Mouse (Mus musculus) midbrain, postnatal 0 days (tissue): Measurements from ENCODE around the gene Bcdin3d. TPM values are rescaled to one million over a fixed set of nuclear protein-coding genes. Genes with fewer than 3 reads are reported as not detected.

Source experiments
- ATAC-seq: fragments of 200-750 bp; cut with Nextera tagmentation; 2 replicates; pipeline ENCODE4 v1.8.0; 2017; ENCODE audit warnings: moderate number of reproducible peaks, mild to moderate bottlenecking, moderate TSS enrichment, moderate library complexity; ENCODE audit not compliant: low FRiP score
- DNase-seq: peaks from one replicate; pipeline ENCODE4 v3.0.0-alpha.2; 2015; ENCODE audit warnings: low spot score
- H3K27ac ChIP-seq: fragments of 300-500 bp; sonication (generic); 2 replicates; pipeline ENCODE4 v1.5.1; 2014; ENCODE audit warnings: low read depth, mild to moderate bottlenecking, low read length, mixed read lengths
- H3K27me3 ChIP-seq: fragments of 300-500 bp; sonication (generic); 2 replicates; pipeline ENCODE4 v1.6.1; 2014; ENCODE audit warnings: low read length, control low read depth, mixed read lengths; ENCODE audit not compliant: insufficient read depth
- H3K36me3 ChIP-seq: fragments of 300-500 bp; sonication (generic); 2 replicates; pipeline ENCODE4 v1.6.1; 2014; ENCODE audit warnings: low read length, control low read depth, mixed read lengths; ENCODE audit not compliant: insufficient read depth
- H3K4me1 ChIP-seq: fragments of 300-500 bp; sonication (generic); 2 replicates; pipeline ENCODE4 v1.6.1; 2014; ENCODE audit warnings: mild to moderate bottlenecking, control low read depth, antibody characterized with exemption, low read length, mixed read lengths; ENCODE audit not compliant: insufficient read depth
- H3K4me2 ChIP-seq: fragments of 300-500 bp; sonication (generic); 2 replicates; pipeline ENCODE4 v1.6.1; 2014; ENCODE audit warnings: low read depth, mild to moderate bottlenecking, low read length, mixed read lengths; ENCODE audit not compliant: poor library complexity, severe bottlenecking
- H3K4me3 ChIP-seq: fragments of 300-500 bp; sonication (generic); 2 replicates; pipeline ENCODE4 v1.5.1; 2014; ENCODE audit warnings: low read depth, mild to moderate bottlenecking, low read length, moderate library complexity
- H3K9ac ChIP-seq: fragments of 300-500 bp; sonication (generic); replicated peaks from 2 replicates; pipeline ENCODE4 v1.6.1; 2014; ENCODE audit warnings: mild to moderate bottlenecking, low read length, moderate library complexity, mixed read lengths; ENCODE audit not compliant: poor library complexity, severe bottlenecking
- H3K9me3 ChIP-seq: fragments of 300-500 bp; sonication (generic); 2 replicates; pipeline ENCODE4 v1.6.1; 2016; ENCODE audit warnings: low read length, control low read depth
- CTCF ChIP-seq: IDR thresholded peaks from 2 replicates; pipeline ENCODE4 v1.5.1; 2016; ENCODE audit warnings: antibody characterized with exemption, mild to moderate bottlenecking
- WGBS: fragments of 180-500 bp; shearing (Covaris S2); extraction: QIAGEN DNeasy Blood & Tissue Kit; methylation state at CpG from one replicate; pipeline ENCODE4 v1.1.7; 2014; 5-methylcytosine and 5-hydroxymethylcytosine counted together
- polyA plus RNA-seq: library from polyadenylated mRNA; unstranded; fragments of >200 nt; fragmentation: Nextera tagmentation; extraction: Ambion mirVana; gene quantifications from 2 replicates; pipeline ENCODE4 v1.2.1, GENCODE M21; 2015
- total RNA-seq: library from RNA; depleted of rRNA; stranded (reverse); fragments of >200 nt; gene quantifications from 2 replicates; pipeline ENCODE4 v1.2.3, GENCODE M21; 2014

Gene Bcdin3d
- total and polyA plus RNA-seq, 2 experiments from 2014 or later = 11.7 to 14.6 TPM

DNA sequence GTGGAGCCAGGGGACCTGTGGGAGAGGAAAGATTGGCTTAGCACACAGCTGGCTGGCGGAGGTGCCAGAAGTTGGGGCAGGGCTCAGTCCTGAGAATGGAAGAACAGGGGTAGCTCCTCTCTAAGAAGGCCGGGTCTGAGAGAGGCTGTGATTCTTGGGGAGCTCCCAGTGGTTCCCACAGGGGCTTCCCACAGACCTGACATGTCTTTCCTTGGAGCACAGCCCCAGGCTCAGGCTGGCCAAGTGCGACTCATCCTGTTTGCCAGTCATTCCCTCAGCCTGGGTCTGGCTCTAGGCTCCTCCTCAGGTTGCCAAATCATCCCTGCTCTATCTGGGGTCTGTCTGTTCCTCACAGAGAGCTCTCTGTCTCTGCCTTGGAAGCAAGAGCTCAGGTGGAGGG is 36.1 kb upstream of the Bcdin3d start:
- Histone ChIP-seq H3K4me3 (no peak overlapping the region), H3K9ac (no peak overlapping the region), H3K27ac (no peak overlapping the region), H3K9me3 (no peaks in the 10 kb centered on the region), H3K4me2 (no peak overlapping the region), H3K27me3 (no peaks in the 10 kb centered on the region), H3K36me3 (peaks cover 19% of the 10 kb centered on the region), H3K4me1 (no peaks in the 10 kb centered on the region)
- DNase-seq (no peak), ATAC-seq (no peak)
- WGBS = 90% methylated on average over 3 of the region's 3 CpGs
- no peak for TF ChIP-seq CTCF

DNA sequence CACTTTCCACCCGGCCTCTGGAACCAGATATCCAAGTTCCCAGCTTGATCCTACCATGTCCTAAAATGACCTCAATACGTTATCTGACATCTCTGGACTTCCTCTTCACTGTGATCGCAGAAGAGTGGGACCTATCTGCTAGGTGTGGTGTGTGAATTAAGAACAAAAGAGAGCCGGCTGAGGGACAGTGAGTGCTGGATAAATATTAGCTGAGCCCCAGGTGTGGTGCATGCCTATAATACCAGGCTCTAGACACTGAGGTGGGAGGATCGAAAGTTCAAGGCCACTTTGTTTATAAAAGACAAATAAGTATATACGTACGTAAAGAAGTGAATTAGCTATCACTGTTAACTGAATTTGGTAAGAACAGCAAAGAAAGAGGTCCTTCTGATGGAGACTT is 35.3 kb upstream of the Bcdin3d start:
- WGBS = 92% methylated on average over 7 of the region's 7 CpGs

DNA sequence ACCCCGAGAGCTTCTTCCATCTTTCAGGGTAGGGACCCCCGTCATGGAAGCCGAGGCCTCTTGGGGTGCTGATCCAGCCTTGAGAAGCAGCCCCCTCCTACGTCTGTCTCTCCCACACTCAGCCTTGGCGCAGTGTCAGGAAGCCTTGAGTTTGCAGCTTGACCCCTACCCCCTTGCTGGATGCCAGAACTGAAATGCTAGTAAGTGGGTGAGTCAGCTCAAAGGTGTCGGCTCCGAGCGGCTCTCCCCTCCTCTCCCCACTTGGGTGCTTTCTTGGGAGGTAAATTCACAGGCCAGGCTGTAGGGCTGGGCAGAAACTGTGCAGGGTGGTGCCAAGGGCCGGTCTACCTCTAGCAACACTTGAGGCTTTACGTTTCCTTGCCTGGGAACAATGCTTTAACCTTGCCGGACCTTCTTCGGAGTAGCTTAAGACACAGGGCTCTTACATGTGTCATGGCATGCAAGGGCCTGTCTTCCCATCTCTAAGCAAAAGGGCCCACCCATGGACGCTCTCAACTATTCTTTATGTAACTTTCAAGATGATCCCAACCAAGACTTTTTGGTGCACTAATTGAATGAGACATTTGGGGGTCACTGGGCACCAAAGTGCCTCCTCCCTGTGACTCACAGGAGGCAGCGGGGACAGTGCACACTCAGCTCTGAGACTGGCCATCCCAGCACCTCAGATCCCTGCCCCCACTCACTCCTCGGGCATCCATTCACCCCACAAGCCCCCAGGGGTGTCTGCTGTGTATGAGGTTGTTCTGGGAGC is 31.0 kb upstream of the Bcdin3d start:
- Histone ChIP-seq H3K9ac (no peak overlapping the region), H3K27ac (no peak overlapping the region)
- WGBS = 82% methylated on average over 15 of the region's 15 CpGs

More for the DNA sequence above, 35.3 kb upstream of the Bcdin3d start:
- H3K4me2 ChIP-seq = no peak overlapping the region
- H3K4me1 ChIP-seq = no peaks in the 10 kb centered on the region
- no peak overlapping the region for H3K9ac ChIP-seq
- DNase-seq (no peak), ATAC-seq (no peak)
- no peak for TF ChIP-seq CTCF
- no peak overlapping the region for H3K4me3 ChIP-seq
- no peak overlapping the region for H3K27ac ChIP-seq
- H3K9me3 ChIP-seq = no peaks in the 10 kb centered on the region
- no peaks in the 10 kb centered on the region for H3K27me3 ChIP-seq
- peaks cover 19% of the 10 kb centered on the region for H3K36me3 ChIP-seq

DNA sequence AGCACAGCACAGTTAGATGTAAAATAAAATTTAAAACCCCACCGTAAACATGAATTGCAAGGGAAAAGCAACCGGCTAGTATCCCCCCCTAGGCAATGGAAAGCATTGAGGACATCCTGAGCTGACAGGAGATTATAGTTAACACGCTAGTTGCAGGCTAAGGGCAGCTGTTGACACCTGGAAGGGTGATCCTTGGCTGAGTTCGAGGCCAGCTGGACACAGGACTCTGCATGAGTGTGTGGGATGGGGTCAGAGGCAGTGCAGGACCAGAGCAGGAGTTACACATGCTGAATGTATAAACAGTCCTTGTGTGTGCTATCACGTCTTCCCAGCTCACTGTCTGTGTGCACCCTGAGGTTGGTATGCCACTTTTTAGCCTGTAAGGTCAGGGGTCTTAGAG is 28.7 kb upstream of the Bcdin3d start:
- Histone ChIP-seq H3K9ac (no peak overlapping the region), H3K9me3 (no peaks in the 10 kb centered on the region), H3K27me3 (no peaks in the 10 kb centered on the region; the same call in 1 of the 2 replicates), H3K36me3 (peaks cover 11% of the 10 kb centered on the region; the same call in 1 of the 2 replicates), H3K4me2 (no peak overlapping the region), H3K27ac (no peak overlapping the region), H3K4me1 (peaks cover 3% of the 10 kb centered on the region; the same call in 1 of the 2 replicates), H3K4me3 (no peak overlapping the region)
- DNase-seq (no peak), ATAC-seq (no peak)
- no peak for TF ChIP-seq CTCF
- 75% methylated on average over 5 of the region's 5 CpGs for WGBS

More for the DNA sequence above, 31.0 kb upstream of the Bcdin3d start:
- H3K4me2 ChIP-seq = no peak overlapping the region
- DNase-seq (no peak), ATAC-seq (no peak)
- H3K27me3 ChIP-seq = no peaks in the 10 kb centered on the region; the same call in 1 of the 2 replicates
- H3K9me3 ChIP-seq = no peaks in the 10 kb centered on the region
- no peak overlapping the region for H3K4me3 ChIP-seq
- H3K36me3 ChIP-seq = peaks cover 16% of the 10 kb centered on the region
- peaks cover 3% of the 10 kb centered on the region; the same call in 1 of the 2 replicates for H3K4me1 ChIP-seq
- TF ChIP-seq CTCF = no peak

DNA sequence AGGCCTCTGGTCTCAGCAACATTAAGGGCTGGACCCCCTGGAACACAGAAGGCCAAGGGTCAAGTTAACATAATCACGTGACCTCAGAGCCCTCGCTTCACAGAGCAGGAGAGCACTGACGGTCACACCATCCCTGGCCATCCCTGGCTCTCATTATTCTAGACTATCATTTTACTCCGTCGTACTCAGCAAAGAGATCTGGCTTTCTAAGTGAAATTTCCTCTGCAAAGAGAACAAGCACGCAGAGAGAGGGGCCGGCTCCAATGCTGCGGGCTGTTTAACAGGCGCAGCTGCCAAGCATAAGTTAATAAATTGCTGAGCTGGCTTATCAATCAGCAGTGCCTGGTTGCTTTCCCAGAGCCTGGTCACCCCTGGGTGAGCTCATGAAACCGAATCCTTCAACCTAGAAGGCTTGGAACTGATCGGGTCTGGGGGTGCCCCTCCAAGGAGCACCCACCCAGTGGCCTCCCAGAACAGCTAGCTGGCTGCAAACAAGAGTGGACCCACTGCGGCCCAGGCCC is 27.8 kb upstream of the Bcdin3d start:
- H3K9ac ChIP-seq = no peak overlapping the region
- no peaks in the 10 kb centered on the region; the same call in 1 of the 2 replicates for H3K27me3 ChIP-seq
- peaks cover 6% of the 10 kb centered on the region; the same call in 1 of the 2 replicates for H3K4me1 ChIP-seq
- ATAC-seq (no peak), DNase-seq (peak; percentile 50)
- H3K4me3 ChIP-seq = no peak overlapping the region
- 38% methylated on average over 12 of the region's 12 CpGs for WGBS
- TF ChIP-seq CTCF = no peak
- H3K9me3 ChIP-seq = no peaks in the 10 kb centered on the region
- no peak overlapping the region for H3K4me2 ChIP-seq
- peaks cover 11% of the 10 kb centered on the region; the same call in 1 of the 2 replicates for H3K36me3 ChIP-seq
- peak overlapping the region; percentile 4; the same call in 1 of the 2 replicates for H3K27ac ChIP-seq
